Mouse (Mus musculus) liver, embryonic 15.5 days (tissue): ENCODE measurements around the gene Nmrk2. TPM values are rescaled to one million over a fixed set of nuclear protein-coding genes. Genes with fewer than 3 reads are reported as not detected.

Source experiments
- ATAC-seq: fragments of 200-750 bp; cut with Nextera tagmentation; 2 replicates; pipeline ENCODE4 v1.8.0; 2017; ENCODE audit warnings: moderate number of reproducible peaks, mild to moderate bottlenecking, moderate library complexity; ENCODE audit not compliant: insufficient read depth
- H3K27ac ChIP-seq: fragments of 300-500 bp; sonication (generic); replicated peaks from 2 replicates; pipeline ENCODE4 v1.5.1; 2015; ENCODE audit warnings: mild to moderate bottlenecking, inconsistent platforms
- H3K27me3 ChIP-seq: fragments of 300-500 bp; sonication (generic); 2 replicates; pipeline ENCODE4 v1.6.1; 2015; ENCODE audit warnings: mild to moderate bottlenecking, inconsistent platforms
- H3K36me3 ChIP-seq: fragments of 300-500 bp; sonication (generic); replicated peaks from 2 replicates; pipeline ENCODE4 v1.6.1; 2015; ENCODE audit warnings: moderate library complexity, mild to moderate bottlenecking, inconsistent platforms
- H3K4me1 ChIP-seq: fragments of 300-500 bp; sonication (generic); replicated peaks from 2 replicates; pipeline ENCODE4 v1.6.1; 2015; ENCODE audit warnings: inconsistent platforms
- H3K4me2 ChIP-seq: fragments of 300-500 bp; sonication (generic); 2 replicates; pipeline ENCODE4 v1.6.1; 2015; ENCODE audit warnings: moderate library complexity, mild to moderate bottlenecking, inconsistent platforms
- H3K4me3 ChIP-seq: fragments of 300-500 bp; sonication (generic); replicated peaks from 2 replicates; pipeline ENCODE4 v1.5.1; 2015; ENCODE audit warnings: mild to moderate bottlenecking, inconsistent platforms
- H3K9ac ChIP-seq: fragments of 300-500 bp; sonication (generic); 2 replicates; pipeline ENCODE4 v1.6.1; 2015; ENCODE audit warnings: moderate library complexity, mild to moderate bottlenecking, inconsistent platforms
- H3K9me3 ChIP-seq: fragments of 300-500 bp; sonication (generic); replicated peaks from 2 replicates; pipeline ENCODE4 v1.6.1; 2016; ENCODE audit warnings: inconsistent platforms
- WGBS: fragments of 180-500 bp; shearing (Covaris S2); methylation state at CpG from one replicate; pipeline ENCODE4 v1.1.7; 2015; ENCODE audit warnings: mixed read lengths; ENCODE audit not compliant: insufficient replicate concordance; 5-methylcytosine and 5-hydroxymethylcytosine counted together
- polyA plus RNA-seq: library from polyadenylated mRNA; unstranded; fragments of >200 nt; fragmentation: Nextera tagmentation; extraction: Ambion mirVana; gene quantifications from 2 replicates; pipeline ENCODE4 v1.2.1, GENCODE M21; 2015

The Nmrk2 gene
- polyA plus RNA-seq, 1 experiment from 2014 or later: 0.09 TPM

- 9% methylated on average over 37 of the region's 37 CpGs for WGBS
- ATAC-seq: no peak
- Histone ChIP-seq H3K4me1 (peaks cover 49% of the 10 kb centered on the region), H3K36me3 (peaks cover 16% of the 10 kb centered on the region), H3K9me3 (no peaks in the 10 kb centered on the region), H3K27ac (no peak overlapping the region), H3K4me2 (peak overlapping the region; percentile 44), H3K9ac (no peak overlapping the region), H3K27me3 (peaks cover 62% of the 10 kb centered on the region), H3K4me3 (peak overlapping the region; percentile 10; the same call in 1 of the 2 replicates)
Measured at GRCm38 (mm10) chr10:81193991-81194774, 7.7 kb downstream of the Nmrk2 start.

DNA sequence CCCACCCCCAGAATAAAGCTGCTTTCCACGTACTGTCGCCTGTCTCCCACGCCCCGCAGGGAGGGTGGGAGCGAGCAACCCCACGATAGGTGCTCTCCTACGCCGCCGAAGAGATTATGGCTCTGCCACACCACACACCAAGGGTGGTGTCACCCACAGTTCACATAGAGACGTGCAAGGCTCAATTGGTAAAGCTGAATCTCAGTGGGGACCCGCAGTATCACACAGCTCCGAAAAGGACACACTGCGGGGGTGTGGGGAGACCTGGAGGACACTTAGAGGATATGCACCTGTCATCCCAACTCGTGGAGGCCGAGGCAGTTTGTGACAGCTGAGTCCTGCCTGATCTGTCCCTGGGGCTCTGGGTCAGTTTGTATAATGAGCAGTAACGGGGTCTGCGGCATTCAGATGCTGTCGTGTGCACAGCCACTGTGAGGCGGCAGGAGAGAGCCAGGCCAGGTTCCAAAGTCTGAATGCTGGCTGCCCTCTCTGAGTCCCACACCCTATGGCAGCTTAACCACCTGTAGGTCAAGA is 8.8 kb downstream of the Nmrk2 start:
- Histone ChIP-seq H3K36me3 (peaks cover 25% of the 10 kb centered on the region), H3K4me1 (peaks cover 49% of the 10 kb centered on the region), H3K9ac (peak overlapping the region; percentile 71), H3K4me3 (peak overlapping the region; percentile 69), H3K9me3 (no peaks in the 10 kb centered on the region), H3K27ac (peak overlapping the region; percentile 86), H3K27me3 (peaks cover 55% of the 10 kb centered on the region), H3K4me2 (peak overlapping the region; percentile 89)
- 4% methylated on average over 19 of the region's 19 CpGs for WGBS
- ATAC-seq: peak; percentile 9; the same call in 1 of the 2 replicates

DNA sequence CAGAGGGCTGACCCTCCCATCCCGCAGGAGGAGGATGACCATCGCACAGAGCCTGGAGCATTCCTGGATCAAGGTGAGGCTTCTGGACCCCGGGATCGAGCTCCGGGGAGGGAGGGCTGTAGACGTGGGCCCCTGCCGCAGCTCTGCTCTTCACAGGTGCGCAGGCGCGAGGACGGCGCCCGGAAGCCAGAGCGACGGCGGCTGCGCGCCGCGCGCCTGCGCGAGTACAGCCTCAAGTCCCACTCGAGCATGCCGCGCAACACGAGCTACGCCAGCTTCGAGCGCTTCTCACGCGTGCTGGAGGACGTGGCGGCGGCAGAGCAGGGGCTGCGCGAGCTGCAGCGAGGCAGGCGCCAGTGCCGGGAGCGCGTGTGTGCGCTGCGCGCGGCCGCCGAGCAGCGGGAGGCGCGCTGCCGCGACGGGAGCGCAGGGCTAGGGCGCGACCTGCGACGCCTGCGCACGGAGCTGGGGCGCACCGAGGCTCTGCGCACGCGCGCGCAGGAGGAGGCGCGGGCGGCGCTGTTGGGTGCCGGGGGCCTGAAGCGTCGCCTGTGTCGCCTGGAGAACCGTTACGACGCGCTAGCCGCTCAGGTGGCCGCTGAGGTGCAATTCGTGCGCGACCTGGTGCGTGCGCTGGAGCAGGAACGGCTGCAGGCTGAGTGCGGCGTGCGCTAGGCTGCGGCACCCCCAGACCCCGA is 9.4 kb downstream of the Nmrk2 start:
- Histone ChIP-seq H3K36me3 (peaks cover 27% of the 10 kb centered on the region), H3K4me1 (peaks cover 49% of the 10 kb centered on the region), H3K4me3 (peak overlapping the region; percentile 69), H3K27ac (peak overlapping the region; percentile 86), H3K9ac (peak overlapping the region; percentile 71), H3K4me2 (peak overlapping the region; percentile 89), H3K9me3 (no peaks in the 10 kb centered on the region), H3K27me3 (peaks cover 51% of the 10 kb centered on the region)
- ATAC-seq: peak; percentile 82
- under 1% methylated on average over 93 of the region's 93 CpGs for WGBS

DNA sequence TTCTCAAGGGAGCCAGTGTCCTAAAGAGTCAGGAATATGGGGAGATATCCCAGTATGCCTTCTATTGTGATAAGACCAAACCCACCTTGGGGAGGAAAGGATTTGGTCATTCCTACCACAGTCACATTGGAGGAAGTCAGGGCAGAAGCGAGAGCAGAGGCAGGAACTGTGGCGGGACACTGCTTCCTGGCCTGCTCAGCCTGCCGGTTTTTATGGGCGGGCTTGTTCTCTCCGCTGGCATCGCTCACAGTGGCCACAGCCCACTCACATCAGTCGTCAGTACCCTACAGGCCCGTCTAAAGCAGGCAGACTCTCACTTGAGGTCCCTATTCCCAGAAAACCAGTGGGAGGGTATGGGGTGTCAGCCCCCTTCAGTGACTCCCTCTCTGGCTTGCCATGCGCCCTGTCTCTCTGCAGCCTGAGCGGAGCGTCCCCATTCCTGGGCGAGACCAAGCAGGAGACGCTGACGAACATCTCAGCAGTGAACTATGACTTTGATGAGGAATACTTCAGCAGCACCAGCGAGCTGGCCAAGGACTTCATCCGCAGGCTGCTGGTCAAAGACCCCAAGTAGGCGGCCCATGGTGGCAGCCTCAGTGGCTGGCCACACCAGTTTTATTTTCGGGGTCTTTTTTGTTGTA is 10.4 kb downstream of the Nmrk2 start:
- 59% methylated on average over 18 of the region's 18 CpGs for WGBS
- no peak overlapping the region for H3K4me3 ChIP-seq
- H3K27ac ChIP-seq: 0 out of 2 replicates have a peak overlapping the region, but pooled peaks have one; percentile 16
- H3K4me2 ChIP-seq: peak overlapping the region; percentile 89
- H3K9me3 ChIP-seq: no peaks in the 10 kb centered on the region
- H3K4me1 ChIP-seq: peaks cover 49% of the 10 kb centered on the region
- no peak for ATAC-seq
- peaks cover 36% of the 10 kb centered on the region for H3K36me3 ChIP-seq
- H3K9ac ChIP-seq: no peak overlapping the region
- peaks cover 41% of the 10 kb centered on the region for H3K27me3 ChIP-seq

DNA sequence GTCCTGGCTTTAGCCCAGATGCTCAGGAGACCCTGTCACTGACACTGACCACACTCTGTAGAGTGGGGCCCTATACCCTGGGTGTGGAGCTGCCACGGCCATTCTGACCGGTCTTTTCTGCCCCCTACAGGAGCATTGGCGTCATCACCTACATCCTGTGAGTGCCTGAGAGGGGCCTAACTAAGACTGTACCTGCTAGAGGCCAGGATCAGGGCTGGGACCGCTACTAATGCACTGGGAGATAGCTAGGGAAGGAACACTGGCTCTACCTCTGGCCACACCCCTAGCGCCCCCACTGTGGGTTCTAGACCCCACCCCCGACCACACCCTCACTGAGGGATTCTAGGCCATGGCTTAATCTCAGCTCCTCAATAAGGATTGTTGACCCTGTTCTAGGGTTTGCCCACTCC is 10.9 kb downstream of the Nmrk2 start:
- 35% methylated on average over 6 of the region's 6 CpGs for WGBS
- Histone ChIP-seq H3K27ac (0 out of 2 replicates have a peak overlapping the region, but pooled peaks have one; percentile 16), H3K4me1 (peaks cover 49% of the 10 kb centered on the region)

GRCm38 (mm10) chr10:81190236-81190911 is 11.5 kb downstream of the Nmrk2 start:
- no peak for ATAC-seq
- H3K9ac ChIP-seq: no peak overlapping the region

More for the DNA sequence above, 10.9 kb downstream of the Nmrk2 start:
- ATAC-seq: no peak
- Histone ChIP-seq H3K36me3 (peaks cover 38% of the 10 kb centered on the region), H3K4me3 (no peak overlapping the region), H3K4me2 (no peak overlapping the region), H3K9ac (no peak overlapping the region), H3K9me3 (no peaks in the 10 kb centered on the region), H3K27me3 (peaks cover 36% of the 10 kb centered on the region)

GRCm38 (mm10) chr10:81189821-81190220 is 12.0 kb downstream of the Nmrk2 start:
- WGBS: 80% methylated on average over 26 of the region's 26 CpGs
- H3K4me2 ChIP-seq: no peak overlapping the region
- no peaks in the 10 kb centered on the region for H3K9me3 ChIP-seq
- H3K27ac ChIP-seq: no peak overlapping the region
- no peak overlapping the region for H3K9ac ChIP-seq
- H3K27me3 ChIP-seq: peaks cover 25% of the 10 kb centered on the region
- H3K4me3 ChIP-seq: no peak overlapping the region
- H3K36me3 ChIP-seq: peaks cover 49% of the 10 kb centered on the region
- peaks cover 49% of the 10 kb centered on the region for H3K4me1 ChIP-seq
- ATAC-seq: no peak

More at GRCm38 (mm10) chr10:81190236-81190911, 11.5 kb downstream of the Nmrk2 start:
- WGBS: 66% methylated on average over 31 of the region's 31 CpGs
- Histone ChIP-seq H3K36me3 (peaks cover 43% of the 10 kb centered on the region), H3K27ac (no peak overlapping the region), H3K4me2 (no peak overlapping the region), H3K27me3 (peaks cover 30% of the 10 kb centered on the region), H3K9me3 (no peaks in the 10 kb centered on the region), H3K4me1 (peaks cover 49% of the 10 kb centered on the region), H3K4me3 (no peak overlapping the region)

- no peak overlapping the region for H3K27ac ChIP-seq
- ATAC-seq: no peak
- H3K27me3 ChIP-seq: no peaks in the 10 kb centered on the region
- no peak overlapping the region for H3K4me3 ChIP-seq
- WGBS: 82% methylated on average over 9 of the region's 9 CpGs
- peaks cover 45% of the 10 kb centered on the region for H3K4me1 ChIP-seq
- H3K4me2 ChIP-seq: no peak overlapping the region
- H3K9ac ChIP-seq: no peak overlapping the region
- no peaks in the 10 kb centered on the region for H3K9me3 ChIP-seq
- peaks cover 62% of the 10 kb centered on the region for H3K36me3 ChIP-seq
Measured at GRCm38 (mm10) chr10:81187161-81187560, 14.7 kb downstream of the Nmrk2 start.

GRCm38 (mm10) chr10:81184765-81185164 is 17.1 kb downstream of the Nmrk2 start:
- Histone ChIP-seq H3K4me3 (no peak overlapping the region), H3K36me3 (peaks cover 71% of the 10 kb centered on the region), H3K27me3 (no peaks in the 10 kb centered on the region), H3K9ac (no peak overlapping the region), H3K27ac (no peak overlapping the region), H3K9me3 (no peaks in the 10 kb centered on the region), H3K4me2 (no peak overlapping the region), H3K4me1 (peaks cover 43% of the 10 kb centered on the region)
- no peak for ATAC-seq
- WGBS: 55% methylated on average over 4 of the region's 4 CpGs

GRCm38 (mm10) chr10:81183805-81184204 is 18.0 kb downstream of the Nmrk2 start, which contains the start of gene 4930442H23Rik:
TSS of gene 4930442H23Rik (minus strand) at chr10:81183849.
- Histone ChIP-seq H3K27ac (peak within 1 kb of the TSS; percentile 88), H3K4me3 (peak within 1 kb of the TSS; percentile 76), H3K4me1 (peaks cover 50% of the 10 kb centered on the region), H3K27me3 (no peaks in the 10 kb centered on the region), H3K36me3 (peaks cover 76% of the 10 kb centered on the region), H3K4me2 (peak within 1 kb of the TSS; percentile 87), H3K9me3 (no peaks in the 10 kb centered on the region), H3K9ac (peak within 1 kb of the TSS; percentile 65)
- ATAC-seq: no peak
- 62% methylated on average over 5 of the region's 5 CpGs for WGBS
